Mouse (Mus musculus) myocyte (in vitro differentiated cells): ENCODE measurements around the gene Robo3.

Source experiments
- MYOG ChIP-seq, 3 experiments: IDR thresholded peaks; one replicate each; pipeline ENCODE4 v1.6.1; 2011; ENCODE audit warnings: control low read depth in 2 of 3, low read depth in 2 of 3, mild to moderate bottlenecking in 2 of 3; ENCODE audit not compliant: insufficient read length in 2 of 3, control insufficient read depth in 1 of 3, insufficient read depth in 1 of 3
- POLR2A ChIP-seq: IDR thresholded peaks from one replicate; pipeline ENCODE4 v1.6.1; 2011; ENCODE audit warnings: low read depth, mild to moderate bottlenecking, control low read depth, moderate library complexity; ENCODE audit not compliant: insufficient read length
- POLR2AphosphoS2 ChIP-seq: IDR thresholded peaks from one replicate; pipeline ENCODE4 v1.6.1; 2011; ENCODE audit warnings: low read depth, control low read depth; ENCODE audit not compliant: insufficient read length
- TCF12 ChIP-seq: IDR thresholded peaks from one replicate; pipeline ENCODE4 v1.6.1; 2011; ENCODE audit warnings: mild to moderate bottlenecking, control low read depth; ENCODE audit not compliant: poor library complexity, insufficient read depth, severe bottlenecking
- TCF3 ChIP-seq: IDR thresholded peaks from one replicate; pipeline ENCODE4 v1.6.1; 2011; ENCODE audit warnings: low read depth, control low read depth; ENCODE audit not compliant: insufficient read length
- USF1 ChIP-seq: IDR thresholded peaks from one replicate; pipeline ENCODE4 v1.6.1; 2011; ENCODE audit warnings: low read depth, mild to moderate bottlenecking, control low read depth, moderate library complexity

- TF ChIP-seq POLR2AphosphoS2 (no peak), TCF12 (no peak), POLR2A (no peak), TCF3 (no peak), MYOG (IDR thresholded peaks at IDR 0.05; ENCODE audit: control insufficient read depth in 1 of 3, insufficient read depth in 1 of 3, insufficient read length in 2 of 3, low read depth in 2 of 3) (no peak), USF1 (no peak)
These were observed 27.9 kb upstream of the Robo3 start for GRCm38 (mm10) chr9:37460961-37461340.
